Mouse (Mus musculus): ENCODE data around the gene Cables2.
A peak's percentile ranks its signal among the peaks of the same experiment; 100 is the strongest.
"Not testable (repeated sequence)": the region's sequence is repeated elsewhere in the genome, so short reads cannot be mapped to it uniquely, and the experiment has no call there.

Gene Cables2

DNA sequence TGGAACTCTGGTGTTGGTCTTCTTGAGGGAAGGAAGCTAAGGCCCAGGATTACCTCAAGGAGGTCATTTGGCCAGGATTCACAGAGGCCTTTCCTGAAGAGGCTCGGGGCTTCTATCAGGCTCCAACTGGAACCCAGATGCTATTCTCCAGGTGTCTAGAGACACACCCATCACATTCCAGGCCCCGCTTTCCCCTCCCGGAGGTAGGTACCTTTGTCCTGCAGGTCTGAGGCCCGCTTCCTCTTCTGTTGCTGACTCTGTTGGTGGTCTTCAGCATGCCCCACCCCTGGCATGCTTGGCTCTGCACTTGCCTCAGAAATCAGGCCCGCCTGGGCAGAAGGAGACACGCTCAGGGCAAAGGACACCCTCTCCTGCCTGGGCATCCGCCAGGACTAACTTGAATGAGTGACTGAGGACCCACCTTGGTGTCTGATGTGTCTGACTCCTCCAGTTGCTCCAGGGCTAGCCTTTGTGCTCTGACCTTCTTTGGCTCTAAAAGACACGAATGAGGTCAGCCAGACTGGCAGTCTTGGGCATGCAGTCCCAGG, 4.6 kb upstream of the Cables2 start:
- DNase-seq (ENCODE audit: low read depth) = no peak

DNA sequence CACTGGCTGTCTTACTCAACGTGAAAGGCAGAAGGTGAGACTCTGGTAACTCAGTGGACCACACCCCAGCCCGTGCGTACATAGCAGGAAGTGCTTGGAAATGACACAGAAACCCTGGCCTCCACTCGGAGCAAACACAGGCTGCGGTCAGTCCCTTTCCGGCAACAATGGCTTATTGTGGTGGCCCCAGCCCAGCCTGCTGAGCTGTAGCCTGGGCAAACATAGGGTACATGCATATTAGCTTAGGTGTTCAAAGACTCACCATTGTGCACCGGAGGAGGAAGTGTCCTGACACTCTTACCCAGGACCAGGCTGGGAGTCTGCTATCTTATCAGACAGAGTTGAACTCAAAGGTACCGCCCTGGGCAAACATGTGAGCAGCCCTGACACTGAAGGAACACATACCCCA, 3.6 kb upstream of the Cables2 start:
- DNase-seq (ENCODE audit: low read depth) = peak; percentile 91

DNA sequence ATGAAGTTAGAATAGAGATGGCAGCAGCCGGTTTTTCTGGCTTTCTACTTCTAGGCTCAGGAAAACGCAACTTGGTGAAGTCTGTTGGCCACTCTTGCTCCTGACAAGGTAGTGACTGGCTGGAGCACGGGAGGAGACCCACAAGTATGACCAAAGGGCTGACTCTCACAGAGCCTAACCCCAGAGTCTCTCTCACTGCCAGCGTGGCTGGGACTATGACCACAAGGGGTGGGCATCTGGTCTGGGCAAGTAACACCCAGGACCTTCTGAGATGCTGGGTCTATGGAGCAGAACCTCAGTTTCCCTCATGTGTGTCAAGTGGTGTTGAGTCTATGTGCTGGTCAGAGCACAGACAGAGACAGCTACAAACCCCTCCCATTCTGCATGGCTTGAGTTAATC, 3.1 kb upstream of the Cables2 start:
- no peak for DNase-seq (ENCODE audit: low read depth)

DNA sequence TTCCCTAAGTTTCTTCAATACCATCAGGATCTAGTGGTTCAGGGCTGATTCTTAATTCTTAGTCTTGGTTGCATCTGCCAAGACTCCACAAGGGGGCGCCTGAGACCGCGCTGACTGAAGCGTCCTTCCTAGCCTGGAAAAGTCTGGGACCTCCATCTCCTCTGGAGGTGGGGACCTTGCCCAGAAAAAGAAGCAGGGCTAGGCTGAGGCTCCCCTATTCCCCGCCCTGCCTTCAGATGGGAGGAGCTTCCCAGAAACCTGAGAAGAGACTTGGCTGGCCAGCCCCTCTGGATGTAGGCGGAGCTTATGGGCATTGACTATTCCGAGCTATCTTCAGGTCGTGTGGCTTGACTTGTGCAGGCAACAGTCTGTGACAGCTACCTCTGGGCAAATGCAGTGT, 2.5 kb upstream of the Cables2 start:
- DNase-seq (ENCODE audit: low read depth) = peak; percentile 93

DNA sequence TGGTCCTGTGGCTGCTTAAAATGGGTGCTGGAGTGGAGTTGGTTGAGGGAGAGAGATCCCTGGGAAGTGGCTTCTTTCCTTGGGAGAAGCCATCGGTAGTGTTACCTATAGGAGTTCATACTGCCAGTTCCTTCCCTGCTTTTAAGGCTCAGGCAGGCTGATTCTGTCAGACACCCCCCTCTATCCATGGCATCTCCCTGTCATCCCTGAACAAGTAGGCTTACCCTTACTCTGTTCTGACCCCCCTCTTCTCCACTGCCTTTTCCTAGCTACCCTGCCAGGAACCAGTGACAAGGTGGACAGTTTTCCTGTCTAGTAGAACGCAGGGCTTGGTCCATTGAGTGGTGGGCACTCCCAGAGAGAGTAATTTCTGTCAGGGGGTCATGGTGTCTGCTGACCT, 1.2 kb upstream of the Cables2 start:
- DNase-seq (ENCODE audit: low read depth) = no peak

DNA sequence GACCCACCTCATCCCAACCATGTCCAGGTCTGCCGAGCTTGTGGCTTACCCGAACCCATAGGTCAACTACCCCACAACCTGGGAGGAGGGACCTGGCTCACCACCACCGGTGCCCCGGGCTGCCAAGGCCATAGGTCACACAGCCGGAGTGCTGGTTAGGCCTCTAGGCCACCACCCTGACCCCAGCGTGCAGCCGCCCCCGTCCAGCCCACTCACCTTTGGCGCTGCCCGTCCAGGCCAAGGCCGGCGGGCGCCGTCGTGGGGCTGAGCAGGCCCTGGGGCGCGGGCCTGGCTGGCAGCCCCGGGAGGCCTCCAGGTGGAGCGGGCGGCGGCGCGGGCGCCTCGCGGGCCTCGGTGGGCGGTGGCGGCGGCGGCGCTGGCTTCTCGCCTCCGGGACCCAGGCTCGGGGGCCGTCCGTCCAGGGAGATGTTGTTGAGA, 393 bp downstream of the Cables2 start:
- DNase-seq (ENCODE audit: low read depth) = no peak

DNA sequence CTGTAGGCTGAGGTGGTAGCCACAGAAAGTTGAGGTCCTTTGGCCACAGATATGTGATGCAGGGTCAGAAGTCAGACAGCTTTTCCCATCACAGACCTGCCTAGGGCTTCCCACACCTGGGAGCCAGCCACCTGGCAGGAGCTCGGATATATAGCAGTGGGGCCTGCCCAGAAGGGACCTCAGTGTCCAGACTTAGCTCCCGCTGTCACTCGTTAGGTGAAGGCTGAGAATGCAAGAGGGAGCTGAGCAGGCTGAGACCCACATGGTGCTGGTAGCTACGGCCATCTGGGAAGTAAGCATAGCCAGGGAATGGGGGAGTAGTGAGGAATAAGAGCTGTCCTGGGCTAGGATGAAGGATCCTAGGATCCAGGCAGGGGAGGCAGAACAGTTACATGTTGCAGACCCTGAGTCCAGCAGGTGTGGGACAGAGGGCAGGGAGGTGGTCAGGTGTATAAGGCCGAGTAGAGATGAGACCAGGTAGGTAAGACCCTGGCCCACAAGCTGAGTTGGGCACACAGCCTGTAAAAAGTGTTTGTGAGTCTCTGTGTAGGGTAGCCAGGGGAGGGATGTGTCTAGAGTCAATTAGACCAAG, 1.4 kb downstream of the Cables2 start:
- DNase-seq (ENCODE audit: low read depth) = no peak

DNA sequence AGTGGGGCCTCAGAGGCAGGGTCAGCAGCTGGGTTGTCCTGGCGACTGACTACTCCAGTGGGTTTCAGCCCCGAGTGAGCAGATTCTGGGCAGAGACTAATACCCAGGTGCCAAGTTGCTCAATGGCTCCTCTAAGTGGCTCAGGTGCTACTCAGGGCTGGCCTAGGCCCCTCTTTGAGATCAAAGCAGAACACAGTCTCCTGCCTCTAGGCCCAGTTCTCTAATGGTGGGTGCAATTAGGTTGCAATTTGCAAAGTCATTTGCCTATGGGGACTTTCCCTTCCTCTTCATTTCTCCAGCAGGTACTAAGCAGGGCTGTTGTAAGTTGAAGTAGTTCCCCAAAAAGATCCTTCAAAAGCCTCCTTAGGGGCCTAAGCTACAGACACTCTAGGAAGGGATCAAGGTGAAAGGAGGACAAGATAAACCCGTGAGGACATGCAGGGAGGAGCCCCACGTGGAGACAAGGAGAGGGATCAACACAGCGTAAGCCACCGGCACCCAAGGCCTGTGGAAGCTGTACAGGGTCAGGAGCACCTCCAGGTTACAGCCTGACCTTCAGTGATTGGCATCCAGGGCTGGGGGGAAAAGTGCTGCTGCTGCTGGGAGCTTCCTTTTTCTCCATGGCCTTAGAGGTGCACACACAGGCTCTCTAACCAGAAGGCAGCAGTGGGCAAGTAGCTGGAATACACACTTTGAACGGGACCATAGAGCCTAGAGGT, 2.6 kb downstream of the Cables2 start:
- no peak for DNase-seq (ENCODE audit: low read depth)

DNA sequence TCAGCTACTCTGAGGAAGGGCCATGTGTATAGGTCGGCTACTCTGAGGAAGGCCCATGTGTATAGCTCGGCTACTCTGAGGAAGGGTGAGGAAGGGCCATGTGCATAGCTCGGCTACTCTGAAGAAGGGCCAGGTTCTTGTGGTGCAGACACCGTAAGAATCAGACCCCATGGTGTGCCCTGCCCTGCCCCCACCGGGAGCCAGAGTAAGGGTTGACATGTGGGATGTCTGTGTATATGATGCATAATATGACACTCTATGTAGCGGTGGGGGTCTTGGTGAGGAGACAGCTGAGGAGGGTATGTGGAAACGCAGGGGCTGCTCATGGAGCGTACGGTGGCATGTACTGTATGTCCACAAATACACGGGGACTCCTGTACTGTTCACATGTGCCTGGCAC, 4.0 kb downstream of the Cables2 start:
- DNase-seq (ENCODE audit: low read depth) = no peak

DNA sequence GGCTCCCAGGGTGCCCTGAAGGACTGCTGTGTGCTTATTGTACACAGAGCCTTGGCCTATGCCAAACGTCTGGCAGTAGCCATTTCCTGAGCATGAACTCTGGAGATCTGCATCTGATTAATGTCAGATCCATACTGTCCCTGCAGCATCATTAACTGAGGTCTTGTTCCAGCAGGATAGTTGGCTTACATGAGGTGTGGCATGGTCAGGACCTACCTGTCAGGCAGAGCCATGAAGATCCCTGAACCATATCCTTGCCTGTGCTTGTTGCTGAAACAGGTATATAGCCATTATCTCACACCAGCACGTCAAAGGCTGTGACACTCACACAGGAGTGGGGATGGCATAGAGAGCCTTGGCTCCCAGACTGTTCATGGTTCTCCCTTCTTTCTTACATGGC, 5.3 kb downstream of the Cables2 start:
- DNase-seq (ENCODE audit: low read depth) = no peak

DNA sequence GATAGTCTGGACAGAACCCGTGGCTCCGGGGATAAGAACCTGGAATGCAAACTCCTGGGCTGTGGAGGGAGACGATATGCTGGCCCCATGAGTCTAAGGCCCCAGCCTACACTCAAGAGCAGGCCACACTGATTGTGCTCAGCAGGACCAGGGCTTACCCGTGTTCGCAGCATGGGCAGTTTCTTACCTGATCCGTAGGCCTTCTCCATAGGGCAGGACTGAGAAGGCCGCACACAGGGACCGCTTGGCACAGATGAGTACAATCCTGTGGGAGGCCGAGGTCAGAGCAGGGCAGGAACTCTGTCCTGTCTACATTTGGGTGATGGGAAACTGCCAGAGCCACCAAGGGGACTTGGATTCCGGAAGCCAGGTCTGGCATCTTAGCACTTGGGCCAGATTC, 10.4 kb downstream of the Cables2 start:
- no peak for DNase-seq (ENCODE audit: low read depth)

DNA sequence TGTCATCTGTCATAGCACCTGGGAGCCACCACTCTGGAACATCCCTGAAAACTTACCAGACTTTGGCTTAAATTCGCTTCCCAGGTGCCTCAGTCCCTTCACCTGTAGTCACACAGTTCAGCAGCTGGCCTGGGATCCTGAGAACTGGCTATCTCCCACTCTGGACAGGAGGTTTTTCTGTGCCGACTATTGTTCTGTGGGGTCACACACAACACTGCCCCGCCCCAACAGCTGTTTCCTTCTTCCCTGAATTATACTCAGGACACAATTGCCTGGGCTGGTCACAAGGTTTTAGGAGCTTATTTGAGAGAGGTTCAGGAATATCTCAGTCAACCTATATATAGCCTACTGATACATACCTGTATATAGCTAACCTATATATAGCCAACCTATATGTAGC, 10.9 kb downstream of the Cables2 start:
- no peak for DNase-seq (ENCODE audit: low read depth)

DNA sequence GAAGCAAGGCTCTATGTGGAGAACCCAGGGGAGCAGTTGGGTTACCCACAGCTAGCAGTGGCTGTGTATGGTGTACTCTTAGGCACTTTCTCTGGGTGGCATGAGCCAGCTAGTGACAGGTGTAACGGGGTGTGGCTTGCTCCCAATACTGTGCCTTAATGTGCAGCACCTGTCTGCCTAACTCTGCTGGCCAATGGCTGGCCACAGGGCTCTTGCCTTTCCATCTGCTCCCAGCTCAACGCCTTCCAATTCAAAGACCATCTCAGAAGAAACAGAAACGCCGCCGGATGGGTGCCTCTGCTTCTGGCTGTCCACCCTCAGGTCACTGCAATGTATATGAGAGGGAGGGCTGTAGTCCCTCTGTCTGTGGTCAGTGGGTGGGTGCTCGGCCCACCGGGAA, 11.4 kb downstream of the Cables2 start:
- DNase-seq (ENCODE audit: low read depth) = no peak

DNA sequence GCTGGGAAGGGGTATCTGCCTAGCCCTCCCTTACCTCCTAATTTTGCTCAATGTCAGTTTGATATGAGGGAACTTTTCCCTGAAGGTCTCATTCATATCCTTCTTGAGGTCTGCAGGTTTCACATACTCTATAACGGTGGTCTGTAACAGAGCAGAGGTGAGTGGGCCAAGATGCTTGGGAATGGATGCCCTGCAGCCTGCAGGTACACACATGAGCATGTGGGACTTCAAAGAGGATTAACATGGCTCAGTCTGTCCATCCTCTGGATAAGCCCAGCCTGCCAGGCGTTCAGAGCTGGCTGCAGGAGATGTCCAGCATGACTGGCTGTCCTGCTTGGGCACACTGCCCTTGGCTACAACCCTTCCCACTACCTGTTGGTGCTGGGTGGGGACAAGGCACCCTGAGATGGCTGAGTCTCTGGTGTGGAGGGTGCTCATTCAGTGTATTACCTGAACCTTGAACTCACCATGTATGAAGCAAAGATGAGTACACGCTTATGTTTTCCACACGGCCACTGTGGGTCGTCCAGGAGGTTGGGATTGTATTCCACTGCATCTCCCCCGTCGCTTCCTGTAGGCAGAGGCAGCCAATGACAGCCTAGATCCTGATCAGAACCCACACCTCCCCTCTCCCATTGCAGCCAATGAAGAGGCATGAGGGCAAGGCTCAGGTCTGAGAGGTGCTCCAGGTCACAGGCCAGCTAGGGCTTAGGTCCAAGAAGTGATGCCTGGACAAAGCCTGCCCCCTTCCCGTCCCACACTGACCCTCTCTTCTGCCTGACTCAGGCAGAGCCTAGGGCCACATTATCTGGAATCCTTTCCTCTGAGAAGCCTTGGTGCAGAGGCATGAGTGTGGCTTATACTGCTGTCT, 12.5 kb downstream of the Cables2 start:
- no peak for DNase-seq (ENCODE audit: low read depth)

DNA sequence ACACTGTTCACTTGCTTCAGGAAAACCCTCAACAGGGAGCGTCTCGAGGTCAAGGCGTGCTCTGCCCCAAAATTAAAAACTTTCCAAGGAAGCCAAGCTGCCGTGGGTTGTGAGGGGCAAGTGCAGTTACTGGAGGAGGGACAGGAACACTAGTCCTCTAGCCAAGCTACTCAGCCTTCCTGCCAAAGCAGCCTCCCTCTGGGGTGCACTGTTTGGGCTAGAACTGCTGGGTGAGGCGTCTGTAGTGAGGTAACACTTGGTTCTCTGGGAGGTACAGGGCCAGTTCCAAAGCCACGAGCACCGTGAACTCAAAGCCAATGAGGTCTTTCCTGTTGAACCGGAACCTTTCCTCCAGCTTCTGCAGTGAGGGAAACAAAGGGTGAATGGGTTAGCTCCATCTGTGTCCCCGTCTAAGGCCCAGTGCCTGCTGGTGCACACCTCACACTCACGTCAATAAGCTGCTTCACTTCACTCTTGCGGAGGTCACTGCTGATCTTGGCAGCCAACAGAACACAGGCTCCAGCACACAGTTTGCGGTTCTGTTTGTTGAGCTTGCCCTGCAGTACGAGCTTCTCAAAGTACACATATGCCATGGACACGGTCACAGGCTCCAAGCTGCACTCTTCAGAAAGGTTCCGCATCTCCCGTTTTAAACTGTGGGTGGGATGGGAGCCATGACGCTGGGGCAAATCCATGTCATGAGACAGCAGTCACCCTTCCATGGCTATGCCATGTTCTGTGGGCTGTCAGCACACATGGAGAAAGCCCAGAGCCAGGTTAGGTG, 13.3 kb downstream of the Cables2 start:
- DNase-seq (ENCODE audit: low read depth) = not testable (repeated sequence)

DNA sequence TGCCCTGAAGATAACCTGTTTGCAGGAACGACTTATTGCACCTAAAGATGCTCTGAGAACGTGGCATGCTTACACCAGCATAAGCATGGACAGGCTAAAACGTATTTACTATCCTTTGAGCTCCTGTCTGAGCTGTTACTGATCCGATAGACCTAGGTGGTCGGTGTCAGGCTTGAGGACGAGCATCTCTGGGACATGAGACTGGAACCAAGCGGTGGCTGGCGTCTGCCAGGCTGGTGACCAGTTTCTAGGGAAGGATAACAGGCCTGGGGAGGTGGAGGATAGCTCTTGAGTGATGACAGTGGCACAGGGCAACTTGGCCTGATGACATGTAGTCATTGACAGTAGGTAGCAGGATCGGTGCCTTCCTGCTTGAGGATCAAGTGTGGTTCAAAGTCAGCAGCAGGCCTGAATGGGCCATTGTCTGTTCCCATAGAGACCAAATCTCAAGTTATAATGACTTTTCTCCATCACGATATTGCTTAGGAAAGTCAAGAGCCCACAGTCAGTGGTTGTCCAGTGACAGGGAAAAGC, 14.3 kb downstream of the Cables2 start:
- not testable (repeated sequence) for DNase-seq (ENCODE audit: low read depth)

DNA sequence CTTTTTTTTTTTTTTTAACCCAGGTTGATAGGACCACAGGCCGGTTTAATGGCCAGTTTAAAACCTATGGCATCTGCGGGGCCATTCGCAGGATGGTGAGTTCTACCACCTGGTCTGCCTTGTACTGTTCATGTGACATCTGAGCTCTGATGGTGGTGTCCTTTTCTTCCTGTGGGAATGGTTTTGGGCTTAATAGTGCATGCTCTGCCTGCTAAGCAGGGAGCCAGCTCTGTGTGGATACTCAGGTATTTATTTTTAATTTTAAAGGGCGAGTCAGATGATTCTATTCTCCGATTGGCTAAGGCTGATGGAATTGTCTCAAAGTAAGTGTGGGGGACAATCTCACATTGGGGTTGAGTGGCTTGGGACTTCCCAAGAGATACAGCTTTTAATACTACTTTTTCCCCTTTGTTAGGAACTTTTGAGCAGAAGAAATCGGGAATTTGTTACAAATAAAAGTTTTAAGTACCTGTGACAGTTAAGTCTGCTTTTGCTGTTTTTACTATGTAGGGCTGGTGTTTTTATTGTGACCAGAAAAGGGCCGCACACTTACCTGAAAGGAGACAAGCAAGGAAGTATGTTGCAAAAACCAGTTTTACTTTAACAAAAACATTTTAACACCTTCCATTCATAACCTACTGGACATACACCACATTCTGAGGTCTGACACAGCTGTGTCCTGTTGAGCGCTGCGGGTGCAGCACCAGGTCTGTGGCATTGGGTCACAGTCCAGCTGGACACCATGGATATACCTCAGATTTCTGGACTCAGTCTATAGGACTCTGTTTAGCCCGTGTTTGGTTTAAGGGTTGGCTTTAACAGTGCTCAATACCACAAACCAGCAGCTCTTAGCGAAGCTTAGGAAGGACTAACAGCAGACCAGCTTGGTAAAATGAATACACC, 15.1 kb downstream of the Cables2 start:
- no peak for DNase-seq (ENCODE audit: low read depth)

DNA sequence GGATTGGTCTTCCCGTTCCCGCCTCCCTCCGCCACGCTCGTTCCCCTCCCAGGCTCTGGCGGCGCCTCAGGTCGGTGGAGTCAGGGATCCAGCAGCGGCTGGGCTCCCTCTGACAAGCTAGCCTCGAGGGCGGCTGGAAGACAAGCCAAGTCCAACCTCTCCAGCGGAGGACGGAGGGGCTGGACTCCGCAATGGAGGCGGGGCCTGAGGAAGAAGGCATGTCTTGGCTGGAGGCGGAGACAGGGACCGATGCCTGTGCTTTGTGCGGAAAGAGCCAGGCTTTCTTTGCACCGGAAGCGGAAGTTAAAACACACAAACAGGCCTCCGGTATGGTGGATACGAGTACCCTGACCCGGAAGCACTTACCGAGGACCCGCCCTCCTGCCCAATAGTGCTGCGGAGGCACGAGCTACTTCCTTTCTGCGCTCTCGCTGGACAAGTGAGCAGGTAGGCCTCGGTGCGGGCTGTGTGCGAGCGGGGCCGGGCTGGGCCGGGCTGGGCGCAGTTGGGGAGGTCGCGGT, 16.2 kb downstream of the Cables2 start, which contains the start of gene Rps21:
Gene Rps21 (plus strand): TSS at position 377 of the 521 bp plus-strand sequence.
- peak; percentile 99 for DNase-seq (ENCODE audit: low read depth)

DNA sequence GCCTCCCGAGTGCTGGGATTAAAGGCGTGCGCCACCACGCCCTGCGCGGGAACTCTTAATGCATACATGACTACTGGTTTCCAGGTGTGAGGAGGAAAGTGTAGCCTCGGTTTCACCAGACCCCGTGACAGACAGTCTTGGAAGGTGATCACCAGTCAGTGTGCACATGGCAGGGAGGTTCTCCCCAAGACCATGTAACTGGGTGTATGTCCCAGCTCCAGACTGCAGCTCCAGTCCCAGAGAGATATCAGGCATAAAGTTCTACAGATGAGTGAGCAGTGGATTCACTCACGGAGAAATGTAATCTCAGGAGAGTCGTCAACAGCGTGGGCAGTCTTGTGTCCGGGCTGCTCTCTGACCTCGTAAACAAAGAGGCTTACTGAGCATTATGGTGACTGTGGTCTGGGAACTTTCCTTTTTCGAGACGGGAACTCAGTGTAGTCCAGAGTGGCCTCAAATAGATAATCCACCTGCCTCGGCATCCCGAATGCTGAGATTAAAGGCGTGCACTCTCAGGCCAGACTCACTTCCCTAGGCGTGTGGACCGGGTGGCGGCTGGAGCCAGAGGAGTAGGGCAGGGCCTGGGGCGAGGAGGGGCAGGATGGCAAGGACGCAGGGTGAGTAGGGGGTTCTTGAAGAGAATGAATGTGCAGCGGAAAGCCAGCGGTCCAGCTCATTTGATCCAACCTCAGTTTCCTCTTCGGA, 16.8 kb downstream of the Cables2 start:
- DNase-seq (ENCODE audit: low read depth) = no peak

DNA sequence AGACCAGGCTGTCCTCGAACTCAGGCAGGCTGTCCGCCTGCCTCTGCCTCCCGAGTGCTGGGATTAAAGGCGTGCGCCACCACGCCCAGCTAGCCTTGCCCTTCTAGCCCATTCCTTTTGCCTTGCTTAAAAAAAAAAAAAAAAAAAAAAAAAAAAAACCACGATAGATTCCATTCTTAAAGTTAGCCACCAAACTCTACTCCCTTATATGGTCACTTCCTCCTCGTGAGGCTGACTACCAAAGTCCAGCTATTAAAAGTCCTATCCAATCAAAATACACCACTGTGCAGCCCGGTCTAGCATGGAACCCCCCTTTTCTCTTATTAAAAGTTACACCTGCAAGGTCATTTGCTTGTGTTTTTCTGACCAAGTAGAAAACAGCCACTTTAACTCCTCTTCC, 17.6 kb downstream of the Cables2 start:
- peak; percentile 49 for DNase-seq (ENCODE audit: low read depth)
